Mouse (Mus musculus) retina, adult 2 months (tissue): ENCODE measurements around the gene Zbtb22.
"Not testable (repeated sequence)": the region's sequence is repeated elsewhere in the genome, so short reads cannot be mapped to it uniquely, and the experiment has no call there.

ENCODE experiments used
- DNase-seq: peaks from one replicate; pipeline ENCODE4 v3.0.0-alpha.2; 2012; ENCODE audit warnings: low read depth, low spot score

Gene Zbtb22

DNA sequence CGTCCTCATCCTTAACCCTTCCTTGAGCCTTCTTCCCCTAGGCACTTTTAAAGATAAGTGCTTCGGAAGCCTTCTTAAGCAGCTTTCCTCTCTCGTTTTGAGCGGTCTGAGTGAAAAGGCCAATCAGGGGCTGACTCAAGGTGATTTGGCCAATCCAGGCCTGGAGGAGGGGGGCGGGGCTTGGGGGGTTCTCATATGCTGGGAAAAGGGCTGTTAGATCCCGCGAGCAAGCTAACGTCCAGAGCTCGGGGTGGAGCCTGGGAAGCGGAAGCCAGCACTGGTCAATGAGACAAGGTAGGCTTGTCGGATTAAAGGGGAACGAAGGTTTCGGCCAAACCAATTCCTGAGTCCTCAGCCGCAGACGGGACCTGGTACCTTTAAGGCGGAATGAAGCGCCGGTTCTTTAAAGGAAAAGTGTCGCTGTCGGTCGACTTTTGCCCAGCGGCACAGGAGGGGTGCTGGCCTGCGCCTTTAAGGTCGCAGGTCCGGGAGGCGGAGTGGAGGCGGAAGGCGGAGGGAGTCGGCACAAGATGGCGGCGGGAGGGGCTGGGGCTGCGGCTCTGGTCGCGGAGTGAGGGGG is at the start of gene Zbtb22, which contains the start of gene Tapbp:
TSS of gene Zbtb22 (plus strand) at position 234 of the 580 bp plus-strand sequence.
TSS of gene Tapbp (plus strand) at position 229 of the 580 bp plus-strand sequence.
- DNase-seq: peak; percentile 98

DNA sequence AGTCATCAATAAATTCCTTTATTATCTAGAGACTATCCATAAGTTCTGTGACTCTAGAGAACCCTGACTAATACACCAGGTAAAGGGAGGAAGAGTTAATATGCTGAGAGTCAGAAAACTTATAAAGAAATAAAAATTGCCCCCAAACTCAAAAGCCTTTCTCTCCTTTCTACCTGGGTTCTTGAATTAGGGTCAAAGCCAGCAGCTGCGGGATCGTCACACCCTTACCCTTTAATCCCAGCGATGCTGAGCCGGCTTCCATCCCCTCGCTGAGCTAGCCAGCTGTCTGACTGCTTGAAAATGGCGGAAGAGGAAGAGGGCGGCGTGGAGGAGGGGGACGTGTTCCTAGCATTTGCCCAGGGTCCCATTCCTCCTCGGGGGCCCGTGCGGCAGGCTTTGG is 42.2 kb upstream of the Zbtb22 start, which contains the start of gene Gm7029:
TSS of gene Gm7029 (plus strand) at position 301 of the 400 bp plus-strand sequence.
- DNase-seq: not testable (repeated sequence)

DNA sequence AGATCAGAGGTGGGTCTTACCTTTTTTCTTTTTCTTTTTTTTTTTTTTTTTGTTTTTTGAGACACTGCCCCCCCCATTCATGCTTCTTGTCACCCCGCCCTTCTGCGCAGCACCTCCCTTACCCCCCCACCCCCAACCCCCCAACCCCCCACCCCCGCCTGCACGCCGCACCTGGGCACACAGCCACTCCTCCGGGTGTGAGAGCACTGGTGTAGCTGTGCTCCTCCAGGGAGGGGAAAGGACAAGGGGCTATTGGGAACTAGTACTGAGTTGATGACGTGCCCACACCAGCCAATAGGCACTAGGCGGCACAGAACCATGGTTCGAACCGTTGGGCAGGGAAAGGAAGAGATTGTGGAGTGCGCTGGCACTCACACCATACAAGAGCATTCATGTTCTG is 41.3 kb upstream of the Zbtb22 start:
- no peak for DNase-seq

DNA sequence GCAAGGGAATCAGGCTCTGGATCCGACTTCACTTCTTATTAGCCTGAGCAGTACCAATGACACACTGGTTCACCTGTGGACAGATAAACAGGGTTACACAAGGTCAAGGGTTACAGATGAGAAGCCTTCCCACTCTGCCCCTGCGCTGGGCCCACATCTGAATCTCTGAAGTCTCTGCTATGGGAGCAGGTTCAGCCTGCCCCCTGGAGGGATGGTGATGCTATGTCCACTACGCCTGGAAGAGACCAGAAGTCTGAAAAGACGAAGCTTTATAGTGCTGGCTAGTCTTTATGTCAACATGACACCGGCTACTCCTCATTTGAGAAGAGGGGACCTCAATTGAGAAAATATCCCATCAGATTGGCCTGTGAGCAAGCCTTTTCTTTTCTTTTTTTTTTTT is 39.9 kb upstream of the Zbtb22 start:
- not testable (repeated sequence) for DNase-seq

DNA sequence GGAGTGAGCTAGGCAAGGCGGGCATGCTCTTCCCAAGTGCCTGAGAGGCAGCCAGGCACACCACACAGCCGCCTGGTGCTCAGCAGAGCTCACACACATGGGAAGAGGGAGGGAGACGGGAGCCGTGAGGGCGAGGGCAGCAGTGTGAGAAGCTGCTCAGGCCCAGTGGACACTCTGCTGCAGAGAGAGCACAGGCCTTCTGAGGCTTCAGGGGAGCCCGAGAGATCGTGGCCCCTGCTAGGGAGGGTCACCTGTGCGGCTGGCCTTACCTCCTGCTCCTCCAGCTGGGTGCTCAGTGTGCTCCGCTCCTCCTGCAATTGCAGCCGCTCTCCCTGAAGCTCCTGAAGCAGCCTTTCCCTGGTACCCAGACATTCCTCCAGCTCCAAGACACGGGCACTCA is 31.4 kb upstream of the Zbtb22 start:
- DNase-seq: not testable (repeated sequence)

DNA sequence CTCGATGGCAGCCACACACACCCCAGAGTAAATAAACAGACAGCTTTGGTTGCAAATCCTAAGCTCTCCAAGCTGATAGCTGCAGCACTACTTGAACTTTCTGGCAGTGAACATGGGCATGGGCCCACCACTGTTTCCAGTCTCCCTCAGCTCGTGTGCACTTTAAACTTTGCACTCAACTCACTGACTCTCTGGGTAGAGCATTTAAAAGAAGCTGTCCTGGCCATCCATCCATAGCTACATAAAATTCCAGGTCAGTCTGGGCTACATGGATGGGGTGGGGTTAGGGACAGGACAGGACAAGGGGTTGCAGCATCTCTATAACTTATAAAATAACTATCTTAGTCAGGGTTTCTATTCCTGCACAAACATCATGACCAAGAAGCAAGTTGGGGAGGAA is 27.9 kb upstream of the Zbtb22 start:
- DNase-seq: not testable (repeated sequence)

DNA sequence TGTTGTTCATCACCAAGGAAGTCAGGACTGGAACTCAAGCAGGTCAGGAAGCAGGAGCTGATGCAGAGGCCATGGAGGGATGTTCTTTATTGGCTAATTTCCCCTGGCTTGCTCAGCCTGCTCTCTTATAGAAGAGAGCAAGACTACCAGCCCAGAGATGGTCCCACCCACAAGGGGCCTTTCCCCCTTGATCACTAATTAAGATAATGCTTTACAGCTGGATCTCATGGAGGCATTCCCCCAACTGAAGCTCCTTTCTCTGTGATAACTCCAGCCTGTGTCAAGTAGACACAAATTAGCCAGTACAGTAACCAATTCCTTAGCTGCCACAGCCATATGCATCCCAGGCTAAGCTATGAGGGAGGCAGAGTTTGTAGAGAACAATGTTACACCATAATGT is 27.5 kb upstream of the Zbtb22 start:
- DNase-seq: not testable (repeated sequence)

DNA sequence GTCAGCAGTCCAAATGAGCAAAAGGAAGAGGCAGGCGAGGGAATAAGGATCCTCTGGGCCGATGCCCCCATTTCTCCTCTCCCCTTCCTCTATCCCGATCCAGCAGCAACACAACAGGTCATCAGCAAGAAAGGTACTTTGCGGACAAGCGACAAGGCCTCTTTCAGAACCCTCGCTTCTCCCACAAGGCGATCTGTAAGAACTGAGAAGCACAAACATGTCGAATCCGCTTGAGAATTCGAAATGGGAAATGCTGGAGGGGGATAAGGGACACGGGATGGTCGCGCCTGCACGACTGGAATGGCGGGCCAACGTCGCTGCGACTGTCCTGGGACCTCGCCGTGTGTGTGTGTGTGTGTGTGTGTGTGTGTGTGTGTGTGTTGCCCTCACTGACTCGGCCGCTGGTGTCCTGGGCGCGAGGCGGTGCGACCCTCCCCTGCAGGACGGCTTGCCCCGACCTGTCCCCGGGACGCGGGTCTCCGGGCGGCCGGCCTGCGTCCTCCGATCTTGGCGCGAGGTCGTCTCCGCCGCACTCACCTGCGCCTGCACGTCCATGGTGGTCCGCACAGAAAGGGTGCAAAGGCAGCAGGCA is 25.7 kb upstream of the Zbtb22 start:
- not testable (repeated sequence) for DNase-seq

DNA sequence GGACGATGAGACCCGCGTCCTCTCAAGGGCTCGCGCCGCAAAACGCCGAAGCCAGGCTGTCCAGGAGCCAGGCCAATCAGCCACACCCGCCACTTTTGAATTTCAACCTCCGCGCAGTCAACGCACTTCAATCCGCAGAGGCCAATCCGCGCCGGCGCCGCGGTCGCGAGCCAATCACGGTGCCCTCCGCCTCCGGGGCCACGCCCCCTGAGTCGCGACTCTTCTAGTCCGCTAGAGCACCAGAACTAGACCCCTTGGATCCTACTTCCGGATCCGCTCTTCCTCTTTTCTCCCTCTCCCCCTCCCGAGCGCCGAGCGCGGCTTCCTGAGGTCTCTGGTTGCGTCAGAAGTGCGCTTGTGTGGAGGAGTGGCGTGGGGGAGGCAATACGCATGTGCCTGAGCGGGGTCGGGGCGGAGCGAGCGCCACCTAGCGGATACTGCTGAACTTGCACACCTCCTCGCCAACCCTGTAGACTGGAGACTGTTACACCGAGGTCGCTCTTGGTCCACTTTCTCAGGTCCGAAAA is 25.1 kb upstream of the Zbtb22 start, which contains the start of gene Kifc1:
TSS of gene Kifc1 (minus strand) at position 129 of the 527 bp plus-strand sequence.
- peak; percentile 99 for DNase-seq

DNA sequence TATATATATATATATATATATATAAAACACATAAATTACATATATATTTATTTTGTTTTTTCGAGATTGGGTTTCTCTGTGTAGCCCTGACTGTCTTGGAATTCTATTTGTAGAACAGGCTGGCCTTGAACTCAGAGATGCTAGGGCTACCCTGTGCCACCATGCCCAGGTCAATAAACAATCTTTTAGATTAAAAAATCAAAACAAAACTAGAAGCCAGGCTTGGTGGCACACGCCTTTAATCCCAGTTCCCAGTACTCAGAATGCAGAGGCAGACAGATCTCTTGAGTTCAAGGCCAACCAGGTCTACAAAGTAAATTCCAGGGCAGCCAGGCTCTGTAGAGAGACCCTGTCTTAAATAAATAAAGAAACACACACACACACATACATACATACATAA is 24.3 kb upstream of the Zbtb22 start:
- no peak for DNase-seq

DNA sequence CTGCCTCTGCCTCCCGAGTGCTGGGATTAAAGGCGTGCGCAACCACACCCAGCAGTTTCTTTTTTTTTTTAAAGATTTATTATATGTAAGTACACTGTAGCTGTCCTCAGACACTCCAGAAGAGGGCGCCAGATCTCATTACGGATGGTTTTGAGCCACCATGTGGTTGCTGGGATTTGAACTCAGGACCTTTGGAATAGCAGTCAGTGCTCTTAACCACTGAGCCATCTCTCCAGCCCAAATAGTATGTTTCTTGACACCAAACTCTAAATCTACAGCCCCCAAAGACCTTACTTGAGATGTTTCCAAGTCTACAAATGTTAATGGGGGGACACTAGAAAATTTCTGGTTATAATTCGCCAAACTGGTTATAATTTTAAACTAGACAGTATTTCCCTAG is 23.8 kb upstream of the Zbtb22 start:
- DNase-seq: not testable (repeated sequence)

DNA sequence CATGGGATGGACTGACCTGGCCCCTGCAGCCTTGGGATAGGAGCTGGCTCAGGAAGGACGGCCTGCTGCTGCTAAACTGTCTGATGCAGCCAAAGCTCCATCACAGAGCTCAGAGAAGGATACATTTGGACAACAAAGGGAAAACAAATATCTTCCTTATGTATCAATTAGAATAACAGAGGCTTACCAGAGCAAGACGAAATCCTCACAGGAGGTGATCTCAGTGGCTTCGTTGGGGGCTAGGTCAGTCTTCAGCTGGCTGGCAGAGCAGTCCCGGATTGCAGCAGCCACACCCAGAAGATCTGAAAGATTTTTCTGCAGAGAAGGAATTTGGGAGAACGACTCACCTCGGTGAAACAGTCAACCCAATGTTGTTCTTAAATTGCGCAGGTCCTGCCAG is 23.3 kb upstream of the Zbtb22 start:
- DNase-seq: no peak

DNA sequence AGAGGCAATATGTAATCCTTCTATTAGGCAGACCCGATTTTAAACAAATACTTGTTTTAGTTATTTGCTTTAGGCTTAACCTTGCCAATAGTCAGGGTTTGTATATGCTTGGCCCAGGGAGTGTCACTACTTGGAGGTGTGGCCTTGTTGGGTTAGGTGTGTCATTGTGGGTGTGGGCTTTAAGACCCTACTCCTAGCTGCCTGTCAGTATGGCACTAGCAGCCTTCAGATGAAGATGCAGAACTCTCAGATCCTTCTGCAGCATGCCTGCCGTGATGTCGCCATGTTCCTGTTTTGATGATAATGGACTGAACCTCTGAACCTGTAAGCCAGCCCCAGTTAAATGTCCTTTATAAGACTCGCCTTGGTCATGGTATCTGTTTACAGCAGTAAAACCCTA is 22.7 kb upstream of the Zbtb22 start:
- DNase-seq: not testable (repeated sequence)

DNA sequence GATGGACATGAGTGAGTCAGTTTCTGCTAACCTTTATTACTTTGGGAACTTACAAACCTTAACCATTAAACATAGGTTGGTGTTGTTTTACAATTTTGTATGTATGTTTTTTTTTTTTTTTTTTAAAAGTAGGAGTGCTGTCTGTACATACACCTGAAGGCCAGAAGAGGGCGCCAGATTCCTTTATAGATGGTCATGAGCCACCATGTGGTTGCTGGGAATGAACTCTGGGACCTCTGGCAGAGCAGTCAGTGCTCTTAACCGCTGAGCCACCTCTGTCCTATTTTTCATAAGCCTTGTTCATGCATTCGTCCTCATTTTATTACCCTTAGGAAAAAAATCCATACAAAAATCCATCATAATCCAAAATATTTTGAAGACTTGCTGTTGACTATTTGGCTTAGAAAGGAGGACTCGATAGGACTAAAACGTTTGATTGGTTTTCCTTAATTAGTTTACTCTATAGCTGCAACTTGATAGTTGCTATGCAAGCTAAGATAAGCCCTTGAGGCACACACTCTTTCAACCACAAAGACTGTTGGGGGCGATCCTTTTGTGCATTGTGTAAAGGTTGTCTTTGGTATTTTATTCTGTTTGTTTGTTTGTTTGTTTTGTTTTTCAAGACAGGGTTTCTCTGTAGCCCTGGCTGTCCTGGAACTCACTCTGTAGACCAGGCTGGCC is 18.4 kb upstream of the Zbtb22 start:
- DNase-seq: no peak

DNA sequence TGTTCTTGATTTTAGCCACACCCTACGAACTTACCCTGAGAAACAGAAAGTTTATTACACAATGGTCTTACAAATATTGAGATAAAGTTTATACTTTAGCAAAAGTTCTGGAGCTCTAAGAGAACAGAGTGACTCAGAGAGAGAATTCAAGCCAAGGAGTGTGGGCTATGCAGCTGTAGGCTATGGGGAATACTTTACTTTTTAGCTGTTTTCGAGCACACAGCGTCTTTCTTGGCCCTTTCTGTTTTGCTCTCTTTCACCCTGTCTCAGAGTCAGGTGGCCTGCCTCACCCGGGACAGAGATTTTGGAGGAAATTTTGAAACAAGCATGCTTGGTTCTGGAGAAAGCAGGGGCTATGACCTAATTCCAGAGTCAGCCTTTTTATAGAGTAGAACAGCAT is 17.5 kb upstream of the Zbtb22 start:
- not testable (repeated sequence) for DNase-seq

DNA sequence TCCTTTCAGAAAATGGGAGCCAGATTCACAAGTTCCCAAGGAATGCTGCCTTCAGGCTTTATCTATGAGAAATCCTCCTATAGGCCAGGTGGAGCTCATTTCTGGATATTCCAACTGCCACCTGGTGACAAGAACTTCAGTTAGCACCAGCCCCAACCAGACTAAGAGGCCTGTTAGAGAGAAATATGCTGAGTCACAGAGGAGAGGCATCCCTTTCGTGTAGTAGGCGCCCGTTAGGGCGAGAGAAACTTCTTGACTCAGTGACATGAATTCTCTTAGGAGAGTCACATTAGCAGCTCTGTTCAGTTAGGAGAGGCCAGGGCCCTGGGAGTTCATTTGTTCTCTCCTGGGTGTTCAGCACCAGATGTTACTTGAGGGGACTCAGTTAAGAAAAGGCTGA is 16.1 kb upstream of the Zbtb22 start:
- DNase-seq: no peak

DNA sequence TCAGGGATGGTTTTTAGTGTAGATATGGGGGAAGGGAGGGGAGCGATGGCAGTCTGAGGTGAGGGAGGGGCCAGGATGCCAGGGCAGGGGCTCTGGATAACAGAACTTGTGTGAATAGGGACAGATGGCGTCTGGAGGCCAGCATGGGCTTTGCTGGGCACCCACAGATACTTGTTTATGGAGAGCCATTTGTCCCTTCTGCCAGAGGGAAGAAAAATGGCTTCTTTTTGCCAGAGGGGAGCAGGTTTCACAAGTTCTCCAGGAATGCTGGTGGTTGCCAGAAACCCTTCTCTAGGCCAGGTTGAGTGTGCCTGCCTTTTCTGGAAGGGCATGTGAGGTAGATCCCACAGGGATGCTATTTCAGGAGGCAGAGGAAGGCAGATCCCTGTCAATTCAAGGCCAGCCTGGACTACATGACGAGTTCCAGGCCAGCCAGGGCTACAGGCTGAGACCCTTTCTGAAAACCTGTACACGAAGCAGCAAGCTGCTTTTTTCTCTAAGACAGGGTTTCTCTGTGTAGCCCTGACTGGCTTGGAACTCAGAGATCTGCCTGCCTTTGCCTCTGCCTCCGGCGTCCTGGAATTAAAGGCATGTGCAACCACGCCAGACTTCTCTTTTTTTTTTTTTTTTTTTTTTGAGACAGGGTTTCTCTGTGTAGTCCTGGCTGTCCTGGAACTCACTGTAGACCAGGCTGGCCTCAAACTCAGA is 15.3 kb upstream of the Zbtb22 start:
- no peak for DNase-seq

DNA sequence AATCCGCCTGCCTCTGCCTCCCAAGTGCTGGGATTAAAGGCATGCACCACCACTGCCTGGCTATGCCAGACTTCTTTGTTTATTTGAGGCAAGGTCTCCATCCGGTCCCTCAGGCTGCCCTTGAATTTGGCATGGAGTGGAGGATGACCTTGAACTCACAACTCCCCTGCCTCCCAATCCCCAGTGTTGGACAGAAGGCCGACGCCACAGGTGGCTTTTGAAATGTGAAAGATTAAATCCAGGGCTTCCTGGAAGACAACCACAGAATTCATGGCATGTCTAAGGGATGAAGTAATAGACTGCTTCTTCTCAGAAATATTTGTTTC is 14.8 kb upstream of the Zbtb22 start:
- no peak for DNase-seq

DNA sequence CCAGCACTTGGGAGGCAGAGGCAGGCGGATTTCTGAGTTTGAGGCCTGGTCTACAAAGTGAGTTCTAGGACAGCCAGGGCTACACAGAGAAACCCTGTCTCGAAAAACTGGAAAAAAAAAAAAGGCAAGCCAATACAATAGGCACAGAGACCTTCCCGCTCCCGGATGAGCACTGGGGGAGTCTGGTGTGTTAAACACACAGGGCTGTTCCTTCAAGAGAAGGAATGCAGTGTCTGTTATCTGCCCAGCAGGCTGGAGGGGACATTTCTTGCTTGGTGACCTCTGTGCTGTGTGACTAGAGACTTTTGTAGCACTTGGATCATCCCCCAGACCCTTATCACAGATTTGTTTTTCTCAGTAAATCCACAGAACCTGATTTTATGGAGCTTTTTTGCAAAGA is 14.1 kb upstream of the Zbtb22 start:
- no peak for DNase-seq

DNA sequence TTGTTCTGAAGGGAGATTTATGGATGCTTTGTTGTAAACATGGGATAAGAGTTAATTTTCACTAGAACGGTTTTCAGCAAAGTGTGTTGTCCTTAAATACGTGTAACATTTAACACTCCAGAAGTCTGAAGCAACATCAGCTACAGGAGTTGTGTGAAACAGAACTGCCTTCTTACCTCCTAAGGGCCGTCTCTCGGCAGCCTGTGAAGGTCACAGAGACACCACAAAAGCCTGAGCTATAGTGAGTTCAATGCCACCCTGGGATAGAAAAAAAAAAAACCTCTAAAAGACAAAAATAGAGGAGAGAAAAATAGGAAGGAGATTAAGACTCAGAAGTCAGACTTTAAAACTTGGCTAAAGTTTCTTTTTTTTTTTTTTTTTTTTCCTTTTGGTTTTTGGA is 13.6 kb upstream of the Zbtb22 start:
- DNase-seq: no peak

DNA sequence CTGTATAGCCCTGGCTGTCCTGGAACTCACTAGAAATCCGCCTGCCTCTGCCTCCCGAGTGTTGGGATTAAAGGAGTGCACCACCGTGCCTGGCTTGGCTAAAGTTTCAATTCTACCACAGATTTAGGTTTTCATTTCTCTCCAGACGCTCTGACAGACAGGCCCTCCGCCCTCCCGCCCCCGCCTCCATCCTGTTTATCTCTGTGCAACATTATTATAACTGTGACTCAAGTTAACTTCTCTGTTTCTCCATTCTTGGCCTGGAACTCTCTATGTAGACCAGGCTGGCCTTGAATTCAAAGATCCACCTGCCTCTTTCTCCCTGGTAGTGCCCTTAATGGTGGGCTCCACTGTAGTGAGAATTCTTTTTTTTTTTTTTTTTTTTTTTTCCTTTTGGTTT is 13.2 kb upstream of the Zbtb22 start:
- no peak for DNase-seq
